Mouse (Mus musculus): Measurements from ENCODE around the gene E2f8. TPM values are rescaled to one million over a fixed set of nuclear protein-coding genes. Genes with fewer than 3 reads are reported as not detected.

Gene E2f8
- 14.5 and 15.5 TPM in 2 replicates for polyA plus RNA-seq (2014; fragmentation: Nextera tagmentation; extraction: Ambion mirVana)

DNA sequence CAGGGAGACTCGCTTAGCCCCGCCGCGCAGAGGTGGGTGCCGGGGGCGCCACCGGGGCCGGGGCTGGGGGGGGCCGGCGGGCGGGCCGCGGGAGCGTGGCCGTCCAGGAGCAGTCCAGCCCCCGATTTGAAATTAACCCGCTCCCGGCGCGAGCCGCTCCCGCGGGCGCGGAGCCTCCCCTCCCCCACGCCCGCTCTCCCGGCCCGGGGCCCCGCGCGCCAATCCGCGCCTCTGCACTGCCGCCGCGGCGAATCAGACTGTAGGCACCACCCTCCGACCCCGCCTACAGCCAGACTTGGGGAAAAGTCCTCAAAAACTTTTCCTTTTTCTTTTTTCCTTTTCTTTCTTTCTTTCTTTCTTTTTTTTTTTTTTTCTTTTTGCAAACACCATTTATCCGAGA, at the start of gene E2f8:
TSS of gene E2f8 (minus strand) at position 111 of the 400 bp plus-strand sequence.
- H3K27ac ChIP-seq (ENCODE audit: low read depth, low read length): peak within 1 kb of the TSS; percentile 84
- DNase-seq (ENCODE audit: low spot score, missing footprints) (peak; percentile 96), ATAC-seq (ENCODE audit: low FRiP score) (peak; percentile 84)
- peaks cover 20% of the 10 kb centered on the region for H3K4me1 ChIP-seq (ENCODE audit: control insufficient read depth, insufficient read depth, low read length)
- peaks cover 15% of the 10 kb centered on the region; the same call in 1 of the 2 replicates for H3K27me3 ChIP-seq (ENCODE audit: control insufficient read depth, insufficient read depth, low read length)
- H3K9me3 ChIP-seq (ENCODE audit: control insufficient read depth, low read length): no peaks in the 10 kb centered on the region
- WGBS: under 1% methylated on average over 40 of the region's 41 CpGs
- H3K4me3 ChIP-seq (ENCODE audit: low read depth, low read length): peak within 1 kb of the TSS; percentile 68
- peaks cover 9% of the 10 kb centered on the region for H3K36me3 ChIP-seq (ENCODE audit: control insufficient read depth, insufficient read depth, low read length)
- H3K9ac ChIP-seq (ENCODE audit: low read length): peak within 1 kb of the TSS; percentile 93
- H3K4me2 ChIP-seq: peak within 1 kb of the TSS; percentile 91

DNA sequence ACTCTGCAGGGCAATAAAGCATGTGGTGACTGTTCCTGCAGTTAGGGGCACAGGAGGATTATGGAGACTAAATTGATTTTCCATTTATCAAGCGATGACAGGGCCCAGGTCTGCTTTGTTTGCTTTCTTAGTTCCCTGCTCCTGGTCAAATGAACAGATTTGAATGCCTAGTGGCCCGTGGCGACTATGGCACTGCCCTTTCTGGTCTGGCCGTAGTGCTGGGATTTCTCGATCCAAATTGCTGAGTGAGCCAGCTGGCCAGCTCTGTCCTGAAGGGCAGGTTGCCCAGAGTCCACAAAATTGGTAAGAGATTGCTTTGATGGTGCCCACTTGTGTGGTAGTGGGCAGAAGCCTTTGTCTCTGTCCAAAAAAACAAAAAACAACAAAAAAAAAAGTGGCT, 49.0 kb upstream of the E2f8 start:
- Histone ChIP-seq H3K27me3 (ENCODE audit: control insufficient read depth, insufficient read depth, low read length) (peaks cover 2% of the 10 kb centered on the region), H3K36me3 (ENCODE audit: control insufficient read depth, insufficient read depth, low read length) (no peaks in the 10 kb centered on the region), H3K4me1 (ENCODE audit: control insufficient read depth, insufficient read depth, low read length) (peaks cover 8% of the 10 kb centered on the region; the same call in 1 of the 2 replicates), H3K4me2 (no peak overlapping the region), H3K4me3 (ENCODE audit: low read depth, low read length) (no peak overlapping the region), H3K27ac (ENCODE audit: low read depth, low read length) (no peak overlapping the region), H3K9me3 (ENCODE audit: control insufficient read depth, low read length) (no peaks in the 10 kb centered on the region), H3K9ac (ENCODE audit: low read length) (no peak overlapping the region)
- DNase-seq (ENCODE audit: low spot score, missing footprints): no peak
- ATAC-seq (ENCODE audit: low FRiP score): peak; percentile 43; the same call in 1 of the 2 replicates
- WGBS: 30% methylated on average over 5 of the region's 5 CpGs

DNA sequence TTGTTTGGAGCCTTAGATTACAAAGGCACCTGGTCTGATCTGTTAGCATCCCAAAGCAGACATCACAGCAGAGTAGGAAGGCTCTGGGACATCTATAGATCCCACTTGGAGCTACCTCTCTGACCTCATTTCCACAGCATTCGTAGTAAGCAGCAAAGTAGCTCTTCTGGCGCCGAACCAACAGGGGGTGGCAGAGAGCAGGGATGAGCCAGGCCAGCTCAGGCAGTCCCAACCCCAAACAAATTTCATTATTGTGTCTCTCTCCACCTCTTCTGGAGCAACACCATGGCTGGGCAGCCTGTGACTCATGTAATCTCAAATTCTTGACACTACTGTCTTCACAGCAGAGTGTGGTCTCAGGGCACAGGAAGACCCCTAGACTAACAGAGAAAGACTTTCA, 47.0 kb upstream of the E2f8 start:
- Histone ChIP-seq H3K9ac (ENCODE audit: low read length) (no peak overlapping the region), H3K4me2 (no peak overlapping the region), H3K27me3 (ENCODE audit: control insufficient read depth, insufficient read depth, low read length) (peaks cover 2% of the 10 kb centered on the region; the same call in 1 of the 2 replicates), H3K27ac (ENCODE audit: low read depth, low read length) (no peak overlapping the region), H3K36me3 (ENCODE audit: control insufficient read depth, insufficient read depth, low read length) (no peaks in the 10 kb centered on the region), H3K4me1 (ENCODE audit: control insufficient read depth, insufficient read depth, low read length) (peaks cover 8% of the 10 kb centered on the region; the same call in 1 of the 2 replicates), H3K9me3 (ENCODE audit: control insufficient read depth, low read length) (no peaks in the 10 kb centered on the region), H3K4me3 (ENCODE audit: low read depth, low read length) (no peak overlapping the region)
- WGBS: 6% methylated on average over 3 of the region's 3 CpGs
- DNase-seq (ENCODE audit: low spot score, missing footprints): peak; percentile 96
- ATAC-seq (ENCODE audit: low FRiP score): peak; percentile 72

DNA sequence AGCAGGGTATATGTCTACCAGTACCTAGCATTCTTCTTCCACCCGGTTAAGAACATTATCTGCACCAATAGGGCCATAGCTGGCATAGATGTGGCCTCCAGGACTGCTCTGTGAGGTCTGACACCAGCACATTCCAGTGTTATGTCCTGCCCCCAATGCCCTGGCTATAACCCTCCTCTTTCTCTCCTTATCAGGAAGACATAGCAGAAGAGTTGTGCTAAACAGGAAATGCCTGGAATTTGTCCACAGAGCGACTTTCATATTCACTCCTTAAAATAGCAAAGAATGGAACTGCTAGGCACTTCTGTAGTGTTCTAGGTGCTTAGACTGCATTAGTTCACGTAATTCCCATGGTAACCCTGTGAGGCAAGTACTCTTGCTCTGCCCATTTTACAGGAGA, 43.8 kb upstream of the E2f8 start:
- DNase-seq (ENCODE audit: low spot score, missing footprints) (no peak), ATAC-seq (ENCODE audit: low FRiP score) (no peak)
- no peaks in the 10 kb centered on the region for H3K9me3 ChIP-seq (ENCODE audit: control insufficient read depth, low read length)
- H3K4me3 ChIP-seq (ENCODE audit: low read depth, low read length): no peak overlapping the region
- peaks cover 3% of the 10 kb centered on the region; the same call in 1 of the 2 replicates for H3K4me1 ChIP-seq (ENCODE audit: control insufficient read depth, insufficient read depth, low read length)
- no peak overlapping the region for H3K27ac ChIP-seq (ENCODE audit: low read depth, low read length)
- H3K27me3 ChIP-seq (ENCODE audit: control insufficient read depth, insufficient read depth, low read length): 0 out of 2 replicates have a peak, but pooled peaks cover 2% of the 10 kb centered on the region
- 86% methylated on average over 3 of the region's 3 CpGs for WGBS
- H3K9ac ChIP-seq (ENCODE audit: low read length): no peak overlapping the region
- no peak overlapping the region for H3K4me2 ChIP-seq
- H3K36me3 ChIP-seq (ENCODE audit: control insufficient read depth, insufficient read depth, low read length): no peaks in the 10 kb centered on the region

DNA sequence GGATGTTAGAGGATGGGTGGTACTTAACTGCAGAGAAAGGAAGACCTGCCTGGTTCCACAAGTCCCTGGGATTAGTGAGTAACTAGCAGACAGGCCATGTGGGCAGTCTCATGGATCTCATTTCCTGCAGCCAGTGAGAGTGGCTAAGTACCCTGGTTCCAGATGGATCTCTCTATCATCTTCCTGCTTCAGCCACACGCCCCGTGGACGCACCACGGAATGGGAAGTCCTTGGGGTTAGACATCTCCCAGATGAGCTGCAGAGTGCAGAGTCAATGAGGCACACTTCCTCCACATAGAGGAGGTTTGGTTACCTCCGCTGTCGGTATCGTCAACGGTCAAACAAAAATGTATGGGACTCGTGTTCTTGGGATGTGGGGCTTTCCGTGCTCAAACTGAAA, 42.2 kb upstream of the E2f8 start:
- Histone ChIP-seq H3K4me3 (ENCODE audit: low read depth, low read length) (no peak overlapping the region), H3K27ac (ENCODE audit: low read depth, low read length) (no peak overlapping the region), H3K9ac (ENCODE audit: low read length) (no peak overlapping the region), H3K4me2 (no peak overlapping the region), H3K36me3 (ENCODE audit: control insufficient read depth, insufficient read depth, low read length) (no peaks in the 10 kb centered on the region), H3K4me1 (ENCODE audit: control insufficient read depth, insufficient read depth, low read length) (peaks cover 2% of the 10 kb centered on the region; the same call in 1 of the 2 replicates), H3K9me3 (ENCODE audit: control insufficient read depth, low read length) (no peaks in the 10 kb centered on the region), H3K27me3 (ENCODE audit: control insufficient read depth, insufficient read depth, low read length) (0 out of 2 replicates have a peak, but pooled peaks cover 6% of the 10 kb centered on the region)
- ATAC-seq (ENCODE audit: low FRiP score) (no peak), DNase-seq (ENCODE audit: low spot score, missing footprints) (no peak)
- WGBS: 87% methylated on average over 10 of the region's 10 CpGs

DNA sequence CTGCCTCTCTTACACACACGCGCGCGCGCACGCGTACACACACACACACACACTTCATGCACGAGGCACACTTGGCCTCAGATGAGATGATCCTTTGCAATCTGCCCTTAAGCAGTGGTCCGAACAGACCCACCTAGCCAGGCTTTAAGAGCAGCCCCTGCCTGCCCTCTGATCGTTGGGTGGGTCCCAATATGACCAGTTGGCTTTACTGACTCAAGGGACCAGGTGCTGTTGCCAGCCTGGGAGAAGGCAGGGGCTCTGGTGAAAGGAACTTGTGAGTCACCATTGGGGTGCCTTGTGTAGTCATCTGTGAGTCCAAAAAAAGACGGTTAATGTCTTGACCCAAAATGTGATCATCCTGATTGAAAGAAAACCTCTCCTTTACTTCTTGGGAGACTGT, 37.0 kb upstream of the E2f8 start:
- H3K27me3 ChIP-seq (ENCODE audit: control insufficient read depth, insufficient read depth, low read length): peaks cover 4% of the 10 kb centered on the region; the same call in 1 of the 2 replicates
- H3K4me2 ChIP-seq: no peak overlapping the region; the same call in 1 of the 2 replicates
- no peaks in the 10 kb centered on the region for H3K36me3 ChIP-seq (ENCODE audit: control insufficient read depth, insufficient read depth, low read length)
- H3K4me1 ChIP-seq (ENCODE audit: control insufficient read depth, insufficient read depth, low read length): peaks cover 24% of the 10 kb centered on the region
- H3K4me3 ChIP-seq (ENCODE audit: low read depth, low read length): no peak overlapping the region
- no peaks in the 10 kb centered on the region for H3K9me3 ChIP-seq (ENCODE audit: control insufficient read depth, low read length)
- H3K9ac ChIP-seq (ENCODE audit: low read length): no peak overlapping the region
- no peak for ATAC-seq (ENCODE audit: low FRiP score)
- DNase-seq (ENCODE audit: low spot score, missing footprints): no peak
- H3K27ac ChIP-seq (ENCODE audit: low read depth, low read length): no peak overlapping the region
- 19% methylated on average over 11 of the region's 11 CpGs for WGBS

DNA sequence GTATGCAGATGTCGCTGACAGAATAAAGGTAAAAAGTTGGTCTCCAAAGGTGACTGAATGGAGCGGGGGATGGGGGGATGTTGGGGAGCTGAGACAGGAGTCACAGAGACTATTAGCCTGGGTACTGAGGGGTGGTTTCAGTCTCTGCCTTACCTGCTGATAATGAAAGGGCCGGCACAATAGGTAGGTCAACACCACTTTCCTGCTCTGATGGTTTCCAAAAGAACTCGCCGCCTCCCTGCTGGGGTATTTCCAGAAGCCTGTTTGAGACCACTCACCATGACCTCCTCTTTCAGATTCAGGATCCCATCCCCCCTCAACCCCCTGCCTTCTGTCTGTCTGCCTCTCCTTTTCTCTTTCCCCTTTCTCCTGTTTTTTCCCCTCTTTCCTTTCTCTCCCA, 36.6 kb upstream of the E2f8 start:
- DNase-seq (ENCODE audit: low spot score, missing footprints) (no peak), ATAC-seq (ENCODE audit: low FRiP score) (no peak)
- no peak overlapping the region for H3K27ac ChIP-seq (ENCODE audit: low read depth, low read length)
- no peaks in the 10 kb centered on the region for H3K36me3 ChIP-seq (ENCODE audit: control insufficient read depth, insufficient read depth, low read length)
- H3K4me2 ChIP-seq: no peak overlapping the region; the same call in 1 of the 2 replicates
- H3K4me1 ChIP-seq (ENCODE audit: control insufficient read depth, insufficient read depth, low read length): peaks cover 24% of the 10 kb centered on the region
- no peaks in the 10 kb centered on the region for H3K9me3 ChIP-seq (ENCODE audit: control insufficient read depth, low read length)
- H3K9ac ChIP-seq (ENCODE audit: low read length): no peak overlapping the region
- peaks cover 4% of the 10 kb centered on the region; the same call in 1 of the 2 replicates for H3K27me3 ChIP-seq (ENCODE audit: control insufficient read depth, insufficient read depth, low read length)
- WGBS: 5% methylated on average over 5 of the region's 5 CpGs
- H3K4me3 ChIP-seq (ENCODE audit: low read depth, low read length): no peak overlapping the region

DNA sequence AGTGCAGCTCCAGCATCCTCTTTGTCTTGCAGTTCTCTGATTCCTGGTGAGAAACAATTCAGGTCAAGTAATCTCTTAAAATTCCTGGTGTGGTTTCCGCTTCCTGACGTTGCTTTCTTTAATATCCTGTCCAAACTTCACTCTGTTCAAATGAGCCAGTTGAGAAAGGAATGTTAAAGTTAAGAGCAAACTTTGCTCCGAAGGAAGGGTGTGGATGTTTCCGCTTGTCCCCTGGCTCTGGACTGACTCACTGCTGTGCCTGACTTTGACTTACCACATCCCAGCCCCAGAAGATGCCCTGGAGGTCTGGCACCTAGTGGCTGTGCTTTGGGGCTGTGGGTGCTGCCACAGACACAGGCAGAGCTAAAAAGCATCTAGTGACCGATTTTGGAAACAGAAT, 36.1 kb upstream of the E2f8 start:
- Histone ChIP-seq H3K9me3 (ENCODE audit: control insufficient read depth, low read length) (no peaks in the 10 kb centered on the region), H3K4me3 (ENCODE audit: low read depth, low read length) (no peak overlapping the region), H3K4me2 (no peak overlapping the region), H3K4me1 (ENCODE audit: control insufficient read depth, insufficient read depth, low read length) (peaks cover 24% of the 10 kb centered on the region), H3K27ac (ENCODE audit: low read depth, low read length) (no peak overlapping the region), H3K9ac (ENCODE audit: low read length) (no peak overlapping the region), H3K36me3 (ENCODE audit: control insufficient read depth, insufficient read depth, low read length) (no peaks in the 10 kb centered on the region), H3K27me3 (ENCODE audit: control insufficient read depth, insufficient read depth, low read length) (peaks cover 4% of the 10 kb centered on the region; the same call in 1 of the 2 replicates)
- no peak for ATAC-seq (ENCODE audit: low FRiP score)
- no peak for DNase-seq (ENCODE audit: low spot score, missing footprints)
- WGBS: 11% methylated on average over 5 of the region's 5 CpGs

DNA sequence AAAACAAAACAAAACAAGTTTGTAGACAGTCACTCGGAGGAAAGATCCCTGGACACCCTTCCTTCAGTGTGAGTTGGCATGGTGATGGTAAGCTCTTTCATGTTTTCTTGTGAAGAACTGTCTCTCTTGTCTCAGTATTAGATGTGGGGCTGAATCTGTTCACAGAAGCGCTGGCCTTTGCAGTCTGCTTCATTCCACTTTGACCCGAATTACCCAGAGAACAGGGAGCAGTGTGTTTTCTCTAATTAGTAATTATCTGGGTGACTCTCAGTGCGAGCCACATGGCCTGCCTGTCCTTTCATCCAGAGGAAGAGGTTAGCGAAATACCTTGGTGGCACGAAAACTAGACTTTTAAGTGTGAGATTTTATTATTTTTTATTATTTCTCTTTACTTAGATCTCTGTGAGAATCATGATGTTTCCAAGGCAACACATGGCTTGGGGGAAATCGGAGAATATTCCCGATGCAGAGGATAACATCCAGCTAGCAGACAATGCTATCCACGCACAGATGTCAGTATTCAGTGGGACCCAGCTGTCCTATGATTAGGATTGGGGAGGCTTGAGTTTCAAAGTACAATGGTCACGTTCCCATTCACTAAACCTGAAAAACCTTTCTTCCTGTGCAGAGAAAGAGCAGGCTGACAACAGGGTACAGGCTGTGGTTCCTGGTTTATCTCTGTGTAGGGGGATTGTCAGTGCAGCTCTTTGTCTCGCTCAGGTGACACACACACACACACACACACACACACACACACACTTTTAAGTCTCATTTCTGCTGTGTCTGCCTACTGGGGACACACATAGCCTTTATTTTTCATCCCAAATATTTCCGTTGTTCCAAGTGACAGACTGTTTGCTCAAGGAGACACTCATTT, 33.5 kb upstream of the E2f8 start:
- Histone ChIP-seq H3K4me2 (no peak overlapping the region), H3K9me3 (ENCODE audit: control insufficient read depth, low read length) (no peaks in the 10 kb centered on the region), H3K36me3 (ENCODE audit: control insufficient read depth, insufficient read depth, low read length) (no peaks in the 10 kb centered on the region), H3K27me3 (ENCODE audit: control insufficient read depth, insufficient read depth, low read length) (peaks cover 4% of the 10 kb centered on the region; the same call in 1 of the 2 replicates), H3K4me3 (ENCODE audit: low read depth, low read length) (no peak overlapping the region), H3K4me1 (ENCODE audit: control insufficient read depth, insufficient read depth, low read length) (peaks cover 24% of the 10 kb centered on the region), H3K27ac (ENCODE audit: low read depth, low read length) (no peak overlapping the region; the same call in 1 of the 2 replicates), H3K9ac (ENCODE audit: low read length) (no peak overlapping the region)
- ATAC-seq (ENCODE audit: low FRiP score) (peak; percentile 47; the same call in 1 of the 2 replicates), DNase-seq (ENCODE audit: low spot score, missing footprints) (no peak)
- 41% methylated on average over 12 of the region's 12 CpGs for WGBS

Measured in midbrain, embryonic 11.5 days (tissue).